Mouse (Mus musculus) heart, adult 18-20 months (tissue): ENCODE data around the gene Dpy19l2. TPM values are rescaled to one million over a fixed set of nuclear protein-coding genes. Genes with fewer than 3 reads are reported as not detected.

Experiments used
- DNase-seq, 2 experiments: peaks; one replicate each; pipeline ENCODE4 v3.0.0; 2021 to 2022; ENCODE audit warnings: mixed read lengths in 1 of 2
- long read RNA-seq, 2 experiments: library from polyadenylated mRNA; stranded (forward); transcript quantifications; one replicate each; pipeline ENCODE4 v2.0.0; 2021
- total RNA-seq, 2 experiments: library from RNA; stranded (reverse); gene quantifications; 2 replicates each; pipeline ENCODE4 v1.2.3; 2021

Gene Dpy19l2
- total RNA-seq = under 1 TPM in 1 of 2 experiments, not detected in 1; 0.08 TPM
- long read RNA-seq, experiment 1, partial matches to known transcripts = 1 of 1 reads
- long read RNA-seq, experiment 1, other reads (novel, unspliced or antisense) = 0 of 1 reads
- long read RNA-seq, experiment 2 = 0 reads

GRCm38 (mm10) chr9:24695700-24696404 is at the start of gene Dpy19l2:
Dpy19l2 (minus strand) TSS chr9:24696293.
- peak; percentile 9 to 14 for DNase-seq

DNA sequence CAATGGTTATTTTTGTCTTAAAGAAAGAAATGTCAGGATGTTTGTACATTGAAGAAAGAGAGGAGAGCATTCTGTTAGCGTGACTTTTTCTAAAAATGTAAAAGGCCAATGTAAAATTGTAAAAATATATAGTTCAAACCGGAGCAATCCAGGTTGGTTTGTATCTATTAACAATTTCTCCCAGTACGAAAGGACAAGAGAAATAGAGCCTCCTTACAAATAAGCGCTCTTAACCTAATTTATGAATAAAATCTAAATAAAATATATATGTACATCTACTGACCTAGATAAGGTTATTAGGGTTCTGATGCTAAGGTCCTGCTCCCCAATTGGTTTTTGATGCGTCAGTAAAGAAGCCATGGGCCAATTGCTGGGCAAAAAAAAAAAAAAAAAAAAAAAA is 48.9 kb upstream of the Dpy19l2 start:
- no peak for DNase-seq

GRCm38 (mm10) chr9:24701246-24701645 is 5.2 kb upstream of the Dpy19l2 start:
- DNase-seq = peak in 1 of 2 experiments; percentile 17

- no peak for DNase-seq
Observed at GRCm38 (mm10) chr9:24696405-24696778, 299 bp upstream of the Dpy19l2 start.

DNA sequence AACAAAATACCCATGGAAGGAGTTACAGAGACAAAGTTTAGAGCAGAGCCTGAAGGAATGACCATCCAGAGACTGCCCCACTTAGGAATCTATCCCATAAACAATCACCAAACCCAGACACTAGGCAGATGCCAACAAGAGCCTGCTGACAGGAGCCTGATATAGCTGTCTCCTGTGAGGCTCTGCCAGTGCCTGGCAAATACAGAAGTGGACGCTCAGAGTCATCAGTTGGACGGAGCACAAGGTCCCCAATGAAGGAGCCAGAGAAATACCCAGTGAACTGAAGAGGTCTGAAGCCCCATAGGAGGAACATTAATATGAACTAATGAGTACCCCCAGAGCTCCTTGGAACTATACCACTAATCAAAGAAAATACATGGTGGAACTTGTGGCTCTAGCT is 58.8 kb downstream of the Dpy19l2 start:
- peak in 1 of 2 experiments; percentile 18 for DNase-seq

DNA sequence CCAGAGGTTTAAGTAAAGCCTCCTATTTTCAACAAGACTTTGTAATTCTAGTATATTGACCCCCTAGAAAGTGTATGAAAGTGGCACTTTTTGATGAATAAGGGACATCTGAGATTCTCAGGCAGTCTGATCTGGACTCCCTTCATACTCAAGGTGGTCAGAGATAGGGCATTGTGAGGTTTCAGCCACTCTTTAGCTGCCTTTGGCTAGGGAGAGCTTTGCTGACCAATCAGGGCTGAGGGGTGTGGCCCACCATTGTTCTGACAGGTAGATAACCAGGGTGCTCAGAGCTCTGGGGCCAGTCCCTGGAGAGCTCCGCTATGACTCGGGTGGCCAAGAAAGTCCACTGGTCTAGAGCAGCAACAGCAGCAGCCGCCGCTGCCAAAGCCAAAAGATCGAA is 71.2 kb downstream of the Dpy19l2 start, which contains the start of gene Cypt4:
Cypt4 (plus strand) TSS at position 301 of the 400 bp plus-strand sequence.
- no peak for DNase-seq

DNA sequence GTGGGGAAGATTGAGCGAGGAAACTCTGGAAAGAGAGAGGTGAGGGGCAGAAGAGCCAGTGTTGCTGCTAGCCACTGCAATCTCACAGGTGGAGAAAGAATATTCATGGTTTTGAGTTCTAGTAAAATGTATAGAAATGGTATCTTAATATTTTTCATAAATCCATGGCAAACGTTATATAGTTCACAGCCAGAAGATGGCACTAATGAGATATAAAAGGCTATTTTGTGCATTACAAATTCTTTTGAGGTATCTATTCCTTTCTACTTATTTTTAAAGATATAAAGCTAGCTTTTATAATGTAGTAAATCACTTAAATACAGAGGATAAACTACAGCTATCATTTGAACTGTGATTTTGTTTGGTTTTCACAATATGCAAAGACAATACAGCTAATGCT is 157.9 kb downstream of the Dpy19l2 start:
- no peak for DNase-seq

DNA sequence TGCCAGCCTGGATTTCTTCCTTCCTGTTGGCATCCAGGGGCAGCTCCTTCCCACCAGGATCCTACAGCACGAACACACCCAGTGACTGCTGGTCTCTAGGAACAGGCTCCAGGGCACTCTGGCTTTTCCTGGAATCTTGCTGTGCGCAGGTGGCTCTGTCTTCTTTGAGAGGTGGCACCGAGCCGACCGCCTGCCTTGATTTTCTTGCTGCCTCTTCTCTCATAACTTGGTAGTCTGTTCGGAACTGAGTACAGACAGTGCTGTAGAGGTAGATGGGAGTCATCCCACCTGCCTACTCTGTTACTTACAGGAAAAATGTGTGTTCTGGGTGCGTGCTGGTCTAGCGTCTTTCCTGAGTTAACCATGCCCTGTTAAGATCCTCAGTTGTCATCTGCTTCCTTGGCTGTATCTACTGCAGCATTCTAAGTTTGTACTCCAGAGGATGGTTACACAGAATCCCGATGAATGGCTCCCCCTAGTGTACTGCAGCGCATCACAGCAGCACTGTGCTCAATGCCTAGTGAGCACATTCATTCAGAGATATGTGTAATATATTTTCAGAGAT is 179.4 kb downstream of the Dpy19l2 start:
- peak; percentile 52 to 78 for DNase-seq

DNA sequence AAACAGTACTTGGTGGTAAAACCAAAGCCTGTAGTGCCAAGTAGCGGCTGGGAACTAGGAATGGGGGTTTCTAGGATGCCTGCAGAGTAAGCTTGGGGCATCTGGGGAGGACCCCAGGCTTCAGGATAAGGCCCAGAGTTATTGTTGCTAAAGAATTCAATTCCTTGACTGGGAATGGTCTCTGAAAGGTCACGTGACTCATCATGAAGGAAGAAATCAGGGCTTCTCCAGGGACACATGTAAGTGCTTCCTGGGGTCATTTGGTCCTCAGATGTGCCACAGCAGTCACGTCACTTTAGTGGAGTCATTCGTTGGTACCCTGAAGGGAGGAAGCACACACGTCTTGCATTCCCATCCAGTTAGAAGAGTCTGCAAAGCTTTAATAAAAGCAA is 182.0 kb downstream of the Dpy19l2 start:
- no peak for DNase-seq

- no peak for DNase-seq
Observed at GRCm38 (mm10) chr9:24513290-24514077, 182.6 kb downstream of the Dpy19l2 start.

- no peak for DNase-seq
Observed at GRCm38 (mm10) chr9:24512121-24512539, 184.0 kb downstream of the Dpy19l2 start.

DNA sequence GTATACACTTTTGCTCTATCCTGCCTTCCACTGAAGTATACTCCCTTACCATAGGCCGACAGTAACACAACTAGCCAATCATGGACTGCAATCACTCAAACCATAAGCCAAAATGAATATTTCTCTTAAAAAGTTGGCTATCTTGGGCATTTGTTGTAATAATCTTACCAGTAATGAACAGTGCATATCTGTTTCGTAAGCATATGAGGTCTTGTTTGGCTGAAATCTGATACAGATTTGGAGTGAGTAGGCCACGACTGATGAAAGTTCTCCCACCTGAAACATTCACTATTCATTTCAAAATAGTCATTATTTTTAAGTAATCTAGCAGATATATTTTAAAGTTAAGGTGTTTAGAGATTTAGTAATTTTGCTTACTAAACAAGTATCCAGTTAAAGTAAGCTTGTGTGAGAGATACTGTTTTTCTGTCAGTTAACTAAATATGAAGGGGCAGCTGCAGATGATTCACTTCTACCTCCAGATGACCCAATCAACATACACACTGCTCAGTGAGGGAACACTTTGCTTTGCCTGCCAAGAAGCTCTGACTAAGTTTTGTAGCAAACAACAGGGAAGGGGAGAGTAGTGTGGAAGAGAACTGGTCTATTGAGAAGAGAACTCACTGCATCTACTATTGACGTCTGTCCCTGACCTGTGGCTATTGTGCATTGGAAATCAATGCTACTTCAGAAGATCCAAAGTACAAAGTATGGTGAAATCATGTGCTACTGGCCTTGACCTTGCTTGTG is 184.5 kb downstream of the Dpy19l2 start:
- DNase-seq = no peak

GRCm38 (mm10) chr9:24508880-24509279 is 187.2 kb downstream of the Dpy19l2 start:
- DNase-seq = no peak

Other genes with a start within 250 kb of the Dpy19l2 start
- 1 to 10 TPM; 6.3 to 8.1 TPM for gene Dpy19l1, start 193.2 kb downstream of the Dpy19l2 start, total RNA-seq
- not detected for gene Cypt4, start 71.1 kb downstream of the Dpy19l2 start, total RNA-seq
- gene Tbx20, start 78.0 kb upstream of the Dpy19l2 start, total RNA-seq = 10 to 100 TPM; 81.1 to 88.2 TPM